Mouse (Mus musculus): Measurements from ENCODE around the gene Olfr781.
"Not testable (repeated sequence)": the region's sequence is repeated elsewhere in the genome, so short reads cannot be mapped to it uniquely, and the experiment has no call there.

Gene Olfr781

DNA sequence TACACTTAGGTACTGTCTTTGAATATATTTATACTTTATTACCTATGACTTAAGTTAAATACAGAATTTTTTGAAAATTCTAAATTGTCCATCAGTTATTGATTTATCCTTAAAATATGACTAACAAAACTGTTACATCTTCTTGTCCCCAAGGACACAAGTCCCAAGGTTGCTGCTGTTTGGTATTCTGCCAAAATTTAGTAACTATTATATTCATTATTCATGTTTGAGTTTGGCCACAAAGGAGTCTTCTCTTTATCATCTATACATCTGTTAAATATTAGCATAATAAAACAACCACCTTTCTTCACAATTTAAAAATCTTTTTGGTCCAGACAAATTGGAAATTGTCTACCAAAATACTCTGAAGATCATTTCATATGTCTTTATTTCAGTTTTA, at the start of gene Olfr781:
TSS of gene Olfr781 (plus strand) at position 301 of the 400 bp plus-strand sequence.
- no peak for DNase-seq (ENCODE audit: extremely low spot score, low read depth, low spot score)

DNA sequence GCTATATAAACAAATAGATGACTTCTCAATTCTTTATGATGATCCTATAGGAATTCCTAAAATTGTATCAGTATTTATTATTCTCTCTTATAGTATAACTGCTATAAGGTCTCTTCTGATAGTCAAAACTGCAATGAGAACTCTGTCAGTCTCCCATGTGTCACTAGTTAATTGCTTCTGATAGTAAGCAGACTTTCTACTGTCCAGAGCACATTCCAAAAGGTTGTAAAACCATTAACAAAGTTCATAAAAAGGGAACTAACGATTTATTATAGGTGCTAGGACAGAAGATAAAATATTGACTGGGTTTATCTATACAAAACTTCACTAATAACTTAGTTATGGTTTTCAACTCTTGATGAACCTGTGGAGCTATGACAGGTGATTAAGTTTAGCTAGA, 15.7 kb upstream of the Olfr781 start:
- DNase-seq (ENCODE audit: extremely low spot score, low read depth, low spot score): not testable (repeated sequence)

DNA sequence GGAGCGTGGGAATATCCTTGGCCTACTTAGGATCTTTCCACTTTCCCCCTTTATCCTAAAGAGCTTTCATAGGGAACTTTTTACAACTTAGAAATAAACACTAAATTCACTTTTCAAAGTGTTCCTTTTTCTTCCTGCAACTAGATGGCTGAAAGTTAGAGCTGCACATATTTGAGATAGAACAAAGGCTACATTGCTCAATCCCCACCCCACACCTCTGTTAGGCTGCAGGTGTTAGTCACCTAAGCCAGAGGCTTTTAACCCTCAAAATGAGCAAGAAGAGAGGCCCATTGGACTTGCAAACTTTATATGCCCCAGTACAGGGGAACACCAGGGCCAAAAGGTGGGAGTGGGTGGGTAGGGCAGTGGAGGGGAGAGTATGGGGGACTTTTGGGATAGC, 15.1 kb upstream of the Olfr781 start:
- DNase-seq (ENCODE audit: extremely low spot score, low read depth, low spot score): not testable (repeated sequence)

DNA sequence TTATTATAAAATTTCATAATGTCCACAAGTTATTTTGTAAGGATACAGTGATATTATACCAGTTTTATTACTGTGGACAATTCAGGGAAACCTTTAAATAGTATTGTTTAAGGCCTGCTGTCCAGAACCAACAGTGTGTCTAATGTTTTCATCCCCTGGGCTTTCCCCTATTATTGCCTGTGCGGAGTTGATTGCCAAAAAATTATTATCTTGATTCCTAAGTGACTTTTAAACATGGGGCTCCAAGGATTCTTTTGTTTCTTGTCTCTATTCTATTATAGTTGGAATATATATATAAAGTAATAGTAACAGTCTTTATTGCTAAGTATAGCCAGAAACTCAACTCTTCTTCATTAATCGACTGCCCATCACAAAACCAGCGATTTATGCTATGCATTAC, 10.8 kb upstream of the Olfr781 start, which contains the start of gene Olfr780:
TSS of gene Olfr780 (plus strand) at position 301 of the 400 bp plus-strand sequence.
- no peak for DNase-seq (ENCODE audit: extremely low spot score, low read depth, low spot score)

DNA sequence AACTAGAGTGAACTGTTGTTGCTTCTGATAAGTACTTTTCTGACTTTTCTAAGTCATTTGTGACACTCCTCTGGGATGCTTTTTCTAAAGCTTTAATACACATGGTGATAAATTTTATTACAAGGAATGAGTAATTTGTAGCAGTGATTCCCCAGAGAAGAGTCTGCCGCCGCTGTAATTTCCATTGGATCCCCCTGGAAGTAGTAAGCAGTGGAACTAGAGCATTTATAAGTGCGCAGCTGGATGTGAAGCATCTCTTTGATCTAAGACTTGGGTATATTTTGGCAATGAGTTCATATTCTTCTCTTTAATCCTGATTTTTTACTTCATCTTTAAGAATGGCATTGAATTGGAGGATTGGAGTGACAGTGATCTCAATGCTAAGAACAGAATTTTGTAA, 19.9 kb downstream of the Olfr781 start, which contains the start of gene Olfr782:
TSS of gene Olfr782 (plus strand) at position 301 of the 400 bp plus-strand sequence.
- DNase-seq (ENCODE audit: extremely low spot score, low read depth, low spot score): no peak

DNA sequence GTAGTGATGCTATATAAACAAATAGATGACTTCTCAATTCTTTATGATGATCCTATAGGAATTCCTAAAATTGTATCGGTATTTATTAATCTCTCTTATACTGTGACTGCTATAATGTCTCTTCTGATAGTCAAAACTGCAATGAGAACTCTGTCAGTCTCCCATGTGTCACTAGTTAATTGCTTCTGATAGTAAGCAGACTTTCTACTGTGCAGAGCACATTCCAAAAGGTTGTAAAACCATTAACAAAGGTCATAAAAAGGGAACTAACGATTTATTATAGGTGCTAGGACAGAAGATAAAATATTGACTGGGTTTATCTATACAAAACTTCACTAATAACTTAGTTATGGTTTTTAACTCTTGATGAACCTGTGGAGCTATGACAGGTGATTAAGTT, 23.8 kb downstream of the Olfr781 start:
- not testable (repeated sequence) for DNase-seq (ENCODE audit: extremely low spot score, low read depth, low spot score)

DNA sequence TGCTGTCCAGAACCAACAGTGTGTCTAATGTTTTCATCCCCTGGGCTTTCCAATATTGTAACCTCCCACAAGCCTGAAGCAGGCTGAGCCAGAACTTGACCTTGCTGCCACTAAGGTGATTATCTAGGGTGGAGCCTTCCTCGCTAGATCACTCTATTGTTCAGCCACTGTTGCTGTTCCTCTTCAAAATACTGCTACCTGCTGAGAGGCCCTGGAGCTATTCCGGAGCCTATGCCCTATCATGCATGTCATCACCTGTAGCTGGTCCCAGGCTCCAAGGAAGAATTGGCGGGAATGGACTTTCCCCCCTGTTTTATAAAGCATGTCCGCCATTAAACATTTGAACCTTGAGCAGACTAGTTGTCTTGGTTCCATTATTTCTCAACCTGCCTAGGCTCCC, 27.8 kb downstream of the Olfr781 start:
- DNase-seq (ENCODE audit: extremely low spot score, low read depth, low spot score): not testable (repeated sequence)

DNA sequence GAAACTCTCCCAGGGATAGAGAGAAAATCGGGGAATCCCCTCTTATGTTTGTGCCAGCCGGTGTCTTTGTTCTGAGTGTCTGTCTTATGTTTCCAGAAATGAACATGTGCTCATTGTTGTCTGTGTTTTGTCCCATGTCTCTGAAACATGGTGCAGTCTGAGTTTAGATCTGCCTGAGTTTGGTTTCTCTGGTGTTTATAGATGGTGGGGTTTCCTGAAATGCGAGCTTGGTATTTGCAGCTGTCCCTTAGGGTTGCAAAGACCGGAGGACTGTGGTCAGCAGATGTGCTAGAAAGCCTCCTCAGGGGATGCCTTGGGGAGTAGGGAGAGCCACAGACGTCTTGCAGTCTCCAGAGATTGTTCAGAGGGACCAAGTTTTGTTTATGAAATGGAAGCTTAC, 28.7 kb downstream of the Olfr781 start:
- DNase-seq (ENCODE audit: extremely low spot score, low read depth, low spot score): no peak

DNA sequence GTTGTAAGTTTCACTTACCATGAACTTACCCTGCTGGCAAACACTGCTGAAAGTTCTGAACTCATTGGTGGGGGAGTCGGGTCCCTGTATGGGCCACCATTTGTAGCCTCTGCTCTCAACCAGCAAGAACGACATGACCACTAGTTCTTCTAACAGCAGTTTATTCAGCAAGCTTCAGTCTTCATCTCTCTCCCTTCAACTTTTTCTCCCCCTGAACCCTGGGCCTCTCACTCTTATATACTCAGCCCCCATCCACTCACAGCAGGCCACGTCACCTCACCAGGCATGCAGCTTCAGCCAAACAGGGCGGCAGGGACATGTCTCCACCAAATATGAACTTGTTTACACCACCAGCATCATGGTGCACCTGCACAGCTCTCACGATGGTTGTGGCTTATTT, 45.4 kb downstream of the Olfr781 start:
- DNase-seq (ENCODE audit: extremely low spot score, low read depth, low spot score): not testable (repeated sequence)
